Mouse (Mus musculus) lung, adult 2 months (tissue): ENCODE data around the gene Rbm45.

Experiments used
- CTCF ChIP-seq: fragments of 200-500 bp; IDR thresholded peaks from 2 replicates; pipeline ENCODE4 v1.5.1; 2011; ENCODE audit warnings: mild to moderate bottlenecking, low read length, control low read depth; ENCODE audit not compliant: insufficient read depth
- POLR2A ChIP-seq: fragments of 200-500 bp; IDR thresholded peaks from 2 replicates; pipeline ENCODE4 v1.6.1; 2011; ENCODE audit warnings: low read depth, mild to moderate bottlenecking, control low read depth, low read length, borderline replicate concordance; ENCODE audit errors: extremely low read depth

- TF ChIP-seq CTCF = no peak
- no peak for TF ChIP-seq POLR2A
Observed at GRCm38 (mm10) chr2:76347839-76348238, 21.9 kb upstream of the Rbm45 start.
